Mouse (Mus musculus) hindbrain, postnatal 0 days (tissue): ENCODE measurements around the gene Ethe1. TPM values are rescaled to one million over a fixed set of nuclear protein-coding genes. Genes with fewer than 3 reads are reported as not detected.

ENCODE experiments used
- ATAC-seq: fragments of 200-750 bp; cut with Nextera tagmentation; 2 replicates; pipeline ENCODE4 v1.8.0; 2017; ENCODE audit warnings: mild to moderate bottlenecking, moderate TSS enrichment, moderate library complexity
- DNase-seq: peaks from one replicate; pipeline ENCODE4 v3.0.0-alpha.2; 2015; ENCODE audit warnings: low spot score
- H3K27ac ChIP-seq: fragments of 300-500 bp; sonication (generic); 2 replicates; pipeline ENCODE4 v1.5.1; 2014; ENCODE audit warnings: mild to moderate bottlenecking
- H3K27me3 ChIP-seq: fragments of 300-500 bp; sonication (generic); 2 replicates; pipeline ENCODE4 v1.6.1; 2014; ENCODE audit warnings: low read length, mixed read lengths; ENCODE audit not compliant: insufficient read depth
- H3K36me3 ChIP-seq: fragments of 300-500 bp; sonication (generic); 2 replicates; pipeline ENCODE4 v1.6.1; 2014; ENCODE audit warnings: low read length, mixed read lengths; ENCODE audit not compliant: insufficient read depth
- H3K4me1 ChIP-seq: fragments of 300-500 bp; sonication (generic); 2 replicates; pipeline ENCODE4 v1.6.1; 2014; ENCODE audit warnings: antibody characterized with exemption, low read length, mixed read lengths; ENCODE audit not compliant: insufficient read depth
- H3K4me2 ChIP-seq: fragments of 300-500 bp; sonication (generic); 2 replicates; pipeline ENCODE4 v1.6.1; 2014; ENCODE audit warnings: low read depth, mild to moderate bottlenecking, low read length, moderate library complexity, mixed read lengths
- H3K4me3 ChIP-seq: fragments of 300-500 bp; sonication (generic); 2 replicates; pipeline ENCODE4 v1.5.1; 2014; ENCODE audit warnings: low read length
- H3K9ac ChIP-seq: fragments of 300-500 bp; sonication (generic); replicated peaks from 2 replicates; pipeline ENCODE4 v1.6.1; 2014; ENCODE audit warnings: mild to moderate bottlenecking, low read length, moderate library complexity, mixed read lengths
- H3K9me3 ChIP-seq: fragments of 300-500 bp; sonication (generic); 2 replicates; pipeline ENCODE4 v1.6.1; 2016; ENCODE audit warnings: low read length, mixed read lengths
- CTCF ChIP-seq: IDR thresholded peaks from 2 replicates; pipeline ENCODE4 v1.5.1; 2016; ENCODE audit warnings: antibody characterized with exemption, control low read depth, low read depth
- WGBS: fragments of 180-500 bp; shearing (Covaris S2); extraction: QIAGEN DNeasy Blood & Tissue Kit; methylation state at CpG from one replicate; pipeline ENCODE4 v1.1.7; 2014; 5-methylcytosine and 5-hydroxymethylcytosine counted together
- polyA plus RNA-seq: library from polyadenylated mRNA; unstranded; fragments of >200 nt; fragmentation: Nextera tagmentation; extraction: Ambion mirVana; gene quantifications from 2 replicates; pipeline ENCODE4 v1.2.1, GENCODE M21; 2015
- total RNA-seq: library from RNA; depleted of rRNA; stranded (reverse); fragments of >200 nt; gene quantifications from 2 replicates; pipeline ENCODE4 v1.2.3, GENCODE M21; 2014; rRNA removed

Gene Ethe1
- total RNA-seq: 36.3 and 43.8 TPM in 2 replicates
- polyA plus RNA-seq: 24.4 and 25.3 TPM in 2 replicates

DNA sequence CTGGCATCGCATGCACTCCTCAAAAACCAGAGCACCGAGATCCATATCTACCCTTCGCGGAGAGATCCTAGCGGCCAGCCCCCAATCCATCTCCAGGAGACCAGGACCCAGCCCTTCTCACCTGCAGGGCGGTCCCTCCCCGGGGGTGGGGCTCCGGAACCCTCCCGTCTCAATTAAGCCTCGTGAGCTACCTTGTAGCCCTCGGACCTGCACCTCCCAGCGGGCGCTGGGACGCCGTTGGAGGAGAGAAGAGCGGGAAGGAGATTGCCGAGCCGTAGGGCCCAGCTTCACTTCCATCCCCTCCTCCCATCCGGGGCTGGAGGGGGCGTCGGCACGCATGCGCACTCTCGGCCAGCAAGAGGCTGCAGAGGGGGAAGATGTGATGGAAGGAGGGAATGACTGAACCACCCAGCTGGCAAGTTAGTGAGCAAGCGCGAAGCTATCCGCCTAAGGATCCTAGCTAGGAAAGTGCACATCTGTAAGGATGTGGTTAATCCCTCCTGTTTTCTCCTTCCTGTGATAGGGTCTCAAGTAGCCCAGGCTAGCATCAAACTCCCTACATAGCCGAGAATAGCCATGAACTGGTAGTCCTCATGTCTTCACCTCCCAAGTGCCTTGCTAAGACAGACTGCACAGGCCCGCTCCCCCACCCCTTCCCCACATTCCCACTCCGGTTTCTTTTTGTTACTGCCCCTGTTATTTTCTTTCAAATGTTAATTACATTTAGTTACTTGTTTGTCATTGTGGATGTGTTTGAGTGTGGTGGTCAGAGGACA is at the start of gene Ethe1, which contains the start of gene Zfp575:
Gene Ethe1 (plus strand): TSS at position 214 of the 776 bp plus-strand sequence.
Gene Zfp575 (minus strand): TSS at position 312 of the 776 bp plus-strand sequence.
- peak within 1 kb of the TSS; percentile 76 for H3K4me2 ChIP-seq
- peak within 1 kb of the TSS; percentile 63 for H3K4me3 ChIP-seq
- H3K36me3 ChIP-seq: no peaks in the 10 kb centered on the region
- H3K27me3 ChIP-seq: no peaks in the 10 kb centered on the region; the same call in 1 of the 2 replicates
- DNase-seq: peak; percentile 90
- H3K27ac ChIP-seq: peak within 1 kb of the TSS; percentile 75
- H3K4me1 ChIP-seq: no peaks in the 10 kb centered on the region
- peak; percentile 11; the same call in 1 of the 2 replicates for TF ChIP-seq CTCF
- H3K9ac ChIP-seq: peak within 1 kb of the TSS; percentile 82
- WGBS: 4% methylated on average over 30 of the region's 30 CpGs
- ATAC-seq: peak; percentile 86
- H3K9me3 ChIP-seq: no peaks in the 10 kb centered on the region

DNA sequence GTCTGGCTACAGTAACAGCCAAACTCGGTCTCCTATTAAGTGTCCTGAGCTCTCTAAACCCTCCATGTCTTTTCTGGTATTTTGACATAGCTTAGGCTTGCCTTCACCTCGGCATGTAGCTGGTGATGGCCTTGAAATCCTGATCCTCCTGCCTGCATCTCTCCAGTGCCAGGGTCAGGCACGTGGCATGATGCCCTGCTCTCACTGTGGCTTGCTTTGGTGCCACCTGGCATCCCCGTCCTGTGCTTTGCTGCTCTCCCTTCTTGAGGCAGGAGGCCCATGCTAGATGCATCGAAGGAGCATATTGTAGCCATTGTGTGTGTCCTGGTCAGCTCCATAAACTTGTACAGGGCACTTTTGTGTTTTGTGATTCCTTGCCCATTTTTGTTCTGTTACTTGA is 49.8 kb upstream of the Ethe1 start:
- Histone ChIP-seq H3K4me3 (no peak overlapping the region), H3K4me1 (peaks cover under 1% of the 10 kb centered on the region; the same call in 1 of the 2 replicates), H3K9me3 (no peaks in the 10 kb centered on the region), H3K9ac (no peak overlapping the region), H3K27ac (peak overlapping the region; percentile 32; the same call in 1 of the 2 replicates), H3K27me3 (no peaks in the 10 kb centered on the region), H3K36me3 (peaks cover 17% of the 10 kb centered on the region; the same call in 1 of the 2 replicates), H3K4me2 (no peak overlapping the region)
- DNase-seq (no peak), ATAC-seq (no peak)
- 62% methylated on average over 5 of the region's 5 CpGs for WGBS
- no peak for TF ChIP-seq CTCF

DNA sequence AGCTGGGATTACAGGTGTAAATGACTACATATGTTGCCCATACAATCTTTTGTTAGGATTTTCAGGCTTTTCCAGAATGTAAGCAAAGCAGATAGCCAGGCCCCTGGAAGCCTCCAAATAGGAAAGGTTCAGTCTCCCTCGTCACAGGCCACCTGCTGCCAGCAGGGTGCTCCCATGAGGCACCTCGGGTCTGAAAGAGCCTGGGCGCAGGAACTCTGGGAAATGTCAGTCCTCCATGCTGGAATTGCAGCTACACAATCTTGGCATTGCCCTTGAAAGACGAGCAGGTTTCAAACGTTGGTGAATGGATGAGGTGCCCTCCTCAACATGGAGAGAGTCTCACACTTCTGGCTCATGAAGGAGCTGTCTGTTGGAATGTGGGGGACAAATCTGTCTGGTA is 49.2 kb upstream of the Ethe1 start:
- DNase-seq (peak; percentile 32), ATAC-seq (no peak)
- 35% methylated on average over 5 of the region's 5 CpGs for WGBS
- TF ChIP-seq CTCF: no peak; the same call in 1 of the 2 replicates
- no peaks in the 10 kb centered on the region for H3K27me3 ChIP-seq
- no peak overlapping the region for H3K4me3 ChIP-seq
- H3K36me3 ChIP-seq: peaks cover 17% of the 10 kb centered on the region; the same call in 1 of the 2 replicates
- H3K4me2 ChIP-seq: no peak overlapping the region
- H3K4me1 ChIP-seq: no peaks in the 10 kb centered on the region
- peak overlapping the region; percentile 32; the same call in 1 of the 2 replicates for H3K27ac ChIP-seq
- H3K9ac ChIP-seq: no peak overlapping the region
- H3K9me3 ChIP-seq: no peaks in the 10 kb centered on the region

DNA sequence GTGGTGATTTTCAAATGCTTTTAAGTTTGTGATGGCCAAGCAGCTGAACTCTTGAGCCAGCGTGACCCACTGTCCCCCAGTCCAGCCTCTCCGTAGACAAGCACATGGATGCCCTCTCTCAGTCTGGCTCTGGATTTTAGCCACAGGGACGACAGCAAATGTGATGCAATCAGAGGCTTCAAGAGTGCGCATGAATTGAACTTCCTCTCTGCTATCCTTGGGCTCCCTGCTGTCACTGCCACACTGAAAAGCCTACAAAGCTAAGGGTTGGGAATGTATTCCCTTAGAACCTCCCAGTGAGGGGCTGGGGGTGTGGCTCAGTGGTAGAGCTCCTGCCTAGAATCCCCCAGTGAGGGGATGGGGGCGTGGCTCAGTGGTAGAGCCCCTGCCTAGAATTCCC is 48.6 kb upstream of the Ethe1 start:
- WGBS: 73% methylated on average over 5 of the region's 5 CpGs
- Histone ChIP-seq H3K9ac (no peak overlapping the region), H3K27me3 (no peaks in the 10 kb centered on the region), H3K4me2 (no peak overlapping the region), H3K9me3 (no peaks in the 10 kb centered on the region), H3K4me1 (no peaks in the 10 kb centered on the region), H3K4me3 (no peak overlapping the region), H3K36me3 (peaks cover 13% of the 10 kb centered on the region; the same call in 1 of the 2 replicates), H3K27ac (peak overlapping the region; percentile 32; the same call in 1 of the 2 replicates)
- ATAC-seq (no peak), DNase-seq (no peak)
- no peak for TF ChIP-seq CTCF

DNA sequence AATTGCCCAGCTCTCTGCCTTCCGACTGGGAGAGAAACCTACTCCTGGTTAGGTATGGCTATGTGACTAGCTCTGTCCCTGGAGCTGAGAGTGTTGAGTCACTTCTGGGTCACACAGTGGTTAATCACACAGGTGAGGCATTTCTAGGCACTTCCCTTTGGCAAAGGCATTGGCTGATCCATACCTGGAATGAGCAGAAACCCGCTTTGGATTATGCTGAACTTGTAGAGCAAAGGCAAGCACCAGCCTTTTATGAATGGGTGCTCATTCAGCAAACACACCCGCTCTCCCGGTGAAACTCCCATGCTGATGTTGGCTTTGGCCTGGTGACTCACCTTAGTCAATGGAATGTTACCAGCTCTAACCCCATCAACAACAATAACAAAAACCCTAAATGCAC is 47.7 kb upstream of the Ethe1 start:
- Histone ChIP-seq H3K9ac (no peak overlapping the region), H3K9me3 (no peaks in the 10 kb centered on the region), H3K27me3 (no peaks in the 10 kb centered on the region), H3K27ac (no peak overlapping the region), H3K4me2 (no peak overlapping the region), H3K36me3 (0 out of 2 replicates have a peak, but pooled peaks cover 6% of the 10 kb centered on the region), H3K4me3 (no peak overlapping the region), H3K4me1 (no peaks in the 10 kb centered on the region)
- WGBS: 97% methylated on average over 4 of the region's 4 CpGs
- DNase-seq (no peak), ATAC-seq (no peak)
- no peak for TF ChIP-seq CTCF

DNA sequence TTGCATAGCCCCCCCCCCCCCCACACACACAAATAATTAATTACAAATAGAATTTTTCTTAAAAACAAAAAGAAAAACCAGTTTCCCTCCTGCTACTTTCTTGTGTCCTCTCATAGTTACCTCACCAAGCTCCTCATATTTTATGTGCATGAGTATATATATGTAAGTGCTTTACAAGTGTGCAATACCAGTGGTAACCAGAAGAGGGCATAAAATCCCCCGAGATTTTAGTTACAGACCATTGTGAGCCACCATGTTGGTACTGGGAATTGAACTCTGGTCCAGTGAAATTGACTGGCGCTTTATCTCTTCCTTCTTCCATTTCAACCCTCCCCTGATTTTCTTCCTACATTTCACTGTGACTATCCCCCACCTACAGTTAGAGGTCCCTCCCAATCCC is 42.8 kb upstream of the Ethe1 start:
- no peak for ATAC-seq

More for the DNA sequence above, 42.8 kb upstream of the Ethe1 start:
- peak; percentile 41; the same call in 1 of the 2 replicates for TF ChIP-seq CTCF
- peaks cover 10% of the 10 kb centered on the region; the same call in 1 of the 2 replicates for H3K4me1 ChIP-seq
- no peak overlapping the region for H3K9ac ChIP-seq
- H3K36me3 ChIP-seq: no peaks in the 10 kb centered on the region
- no peak overlapping the region for H3K27ac ChIP-seq
- 83% methylated on average over 2 of the region's 2 CpGs for WGBS
- H3K4me3 ChIP-seq: no peak overlapping the region
- H3K9me3 ChIP-seq: no peaks in the 10 kb centered on the region
- no peak for DNase-seq
- no peaks in the 10 kb centered on the region for H3K27me3 ChIP-seq
- H3K4me2 ChIP-seq: no peak overlapping the region
